Mouse (Mus musculus) limb, embryonic 14.5 days (tissue): ENCODE data around the gene Hand2. TPM values are rescaled to one million over a fixed set of nuclear protein-coding genes. Genes with fewer than 3 reads are reported as not detected.

Experiments
- ATAC-seq: fragments of 200-750 bp; cut with Nextera tagmentation; 2 replicates; pipeline ENCODE4 v1.8.0; 2017; ENCODE audit warnings: low read depth, moderate number of reproducible peaks, moderate TSS enrichment; ENCODE audit not compliant: low FRiP score
- DNase-seq: peaks from one replicate; pipeline ENCODE4 v3.0.0-alpha.2; 2015; ENCODE audit warnings: low spot score
- H3K27ac ChIP-seq: fragments of 300-500 bp; sonication (generic); replicated peaks from 2 replicates; pipeline ENCODE4 v1.5.1; 2014; ENCODE audit warnings: low read depth, mild to moderate bottlenecking, low read length, moderate library complexity, mixed read lengths
- H3K27me3 ChIP-seq: fragments of 300-500 bp; sonication (generic); 2 replicates; pipeline ENCODE4 v1.6.1; 2014; ENCODE audit warnings: low read length, mixed read lengths; ENCODE audit not compliant: control insufficient read depth, insufficient read depth
- H3K36me3 ChIP-seq: fragments of 300-500 bp; sonication (generic); 2 replicates; pipeline ENCODE4 v1.6.1; 2014; ENCODE audit warnings: mild to moderate bottlenecking, low read length, moderate library complexity, mixed read lengths; ENCODE audit not compliant: control insufficient read depth, insufficient read depth
- H3K4me1 ChIP-seq: fragments of 300-500 bp; sonication (generic); 2 replicates; pipeline ENCODE4 v1.6.1; 2014; ENCODE audit warnings: antibody characterized with exemption, low read length, mixed read lengths; ENCODE audit not compliant: control insufficient read depth, insufficient read depth
- H3K4me2 ChIP-seq: fragments of 300-500 bp; sonication (generic); replicated peaks from 2 replicates; pipeline ENCODE4 v1.6.1; 2014; ENCODE audit warnings: low read depth, mild to moderate bottlenecking, low read length, moderate library complexity; ENCODE audit not compliant: severe bottlenecking
- H3K4me3 ChIP-seq: fragments of 300-500 bp; sonication (generic); replicated peaks from 2 replicates; pipeline ENCODE4 v1.5.1; 2014; ENCODE audit warnings: low read length
- H3K9ac ChIP-seq: fragments of 300-500 bp; sonication (generic); 2 replicates; pipeline ENCODE4 v1.6.1; 2014; ENCODE audit warnings: mild to moderate bottlenecking, low read depth, low read length, moderate library complexity; ENCODE audit not compliant: severe bottlenecking
- H3K9me3 ChIP-seq: fragments of 300-500 bp; sonication (generic); 2 replicates; pipeline ENCODE4 v1.6.1; 2016; ENCODE audit warnings: low read length; ENCODE audit not compliant: control insufficient read depth
- POLR2A ChIP-seq: fragments of 200-500 bp; IDR thresholded peaks from 2 replicates; pipeline ENCODE4 v1.8.0; 2012; ENCODE audit warnings: inconsistent platforms, mild to moderate bottlenecking, moderate library complexity, borderline replicate concordance; ENCODE audit not compliant: insufficient read depth, insufficient read length; ENCODE audit errors: extremely low read depth
- WGBS: fragments of 180-500 bp; shearing (Covaris S2); extraction: QIAGEN DNeasy Blood & Tissue Kit; methylation state at CpG from one replicate; pipeline ENCODE4 v1.1.7; 2014; 5-methylcytosine and 5-hydroxymethylcytosine counted together
- polyA plus RNA-seq, 2 experiments: library from polyadenylated mRNA; depleted of rRNA in 1 of 2; stranded (reverse) in 1 of 2; unstranded in 1 of 2; fragments of >200 nt; fragmentation: Nextera tagmentation in 1 of 2; extraction: Ambion mirVana in 1 of 2; gene quantifications; 2 replicates each; pipeline versions ENCODE4 v1.2.1 to v1.2.3; 2012 to 2014

The Hand2 gene
- polyA plus RNA-seq, 2 experiments: 9.8 to 33.4 TPM

DNA sequence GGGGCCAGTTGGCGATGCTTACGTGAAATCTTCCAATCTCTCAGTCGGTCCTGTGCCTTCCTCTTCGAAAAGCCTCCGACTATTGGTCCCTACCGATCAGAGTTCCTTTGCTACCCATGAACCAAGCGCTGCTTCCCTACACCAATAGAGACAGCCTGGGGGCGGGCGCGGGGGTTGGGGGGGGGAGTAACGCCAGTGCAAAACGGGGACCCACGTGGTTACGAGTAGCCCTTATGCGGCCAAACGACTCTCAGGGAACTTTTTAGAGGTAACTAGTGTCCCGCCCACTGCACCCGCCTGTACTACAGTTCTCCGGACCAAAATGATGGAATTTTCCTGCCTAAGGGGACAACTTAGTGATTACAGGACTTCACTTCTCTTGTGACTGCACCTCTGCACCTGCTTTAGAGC is 8.2 kb downstream of the Hand2 start:
- Histone ChIP-seq H3K4me1 (peaks cover 32% of the 10 kb centered on the region), H3K4me2 (peak overlapping the region; percentile 72), H3K36me3 (peaks cover 5% of the 10 kb centered on the region; the same call in 1 of the 2 replicates), H3K27me3 (peaks cover 49% of the 10 kb centered on the region; the same call in 1 of the 2 replicates), H3K27ac (peak overlapping the region; percentile 89), H3K9me3 (no peaks in the 10 kb centered on the region), H3K4me3 (peak overlapping the region; percentile 81), H3K9ac (peak overlapping the region; percentile 61)
- TF ChIP-seq POLR2A: no peak
- no peak for DNase-seq
- WGBS: 2% methylated on average over 19 of the region's 19 CpGs
- ATAC-seq: peak; percentile 60

DNA sequence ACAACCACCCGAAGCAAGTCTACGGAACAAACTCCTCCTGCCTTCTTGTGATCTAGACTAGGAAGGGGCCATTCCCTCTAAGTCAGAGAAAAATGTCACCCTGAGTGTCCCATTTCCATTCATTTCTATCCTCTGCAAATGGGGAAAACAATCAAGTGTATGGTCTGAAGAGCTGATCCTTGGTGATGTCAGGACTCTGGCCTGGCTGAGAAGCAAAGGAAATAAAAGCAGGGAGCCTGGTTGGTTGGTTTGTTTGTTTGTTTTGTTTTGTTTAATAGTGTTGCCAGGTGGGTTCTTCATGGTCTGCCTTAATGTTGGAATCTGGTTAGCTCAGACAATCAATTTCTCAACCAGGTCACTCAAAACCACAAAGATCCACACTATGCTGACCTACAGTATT is 9.3 kb downstream of the Hand2 start:
- H3K4me1 ChIP-seq: peaks cover 38% of the 10 kb centered on the region
- H3K27ac ChIP-seq: no peak overlapping the region
- H3K4me3 ChIP-seq: no peak overlapping the region
- H3K4me2 ChIP-seq: 0 out of 2 replicates have a peak overlapping the region, but pooled peaks have one; percentile 4
- H3K9ac ChIP-seq: no peak overlapping the region
- no peak for TF ChIP-seq POLR2A
- DNase-seq: no peak
- ATAC-seq: no peak
- peaks cover 5% of the 10 kb centered on the region; the same call in 1 of the 2 replicates for H3K36me3 ChIP-seq
- H3K27me3 ChIP-seq: peaks cover 46% of the 10 kb centered on the region; the same call in 1 of the 2 replicates
- no peaks in the 10 kb centered on the region for H3K9me3 ChIP-seq
- 33% methylated on average over 2 of the region's 2 CpGs for WGBS

DNA sequence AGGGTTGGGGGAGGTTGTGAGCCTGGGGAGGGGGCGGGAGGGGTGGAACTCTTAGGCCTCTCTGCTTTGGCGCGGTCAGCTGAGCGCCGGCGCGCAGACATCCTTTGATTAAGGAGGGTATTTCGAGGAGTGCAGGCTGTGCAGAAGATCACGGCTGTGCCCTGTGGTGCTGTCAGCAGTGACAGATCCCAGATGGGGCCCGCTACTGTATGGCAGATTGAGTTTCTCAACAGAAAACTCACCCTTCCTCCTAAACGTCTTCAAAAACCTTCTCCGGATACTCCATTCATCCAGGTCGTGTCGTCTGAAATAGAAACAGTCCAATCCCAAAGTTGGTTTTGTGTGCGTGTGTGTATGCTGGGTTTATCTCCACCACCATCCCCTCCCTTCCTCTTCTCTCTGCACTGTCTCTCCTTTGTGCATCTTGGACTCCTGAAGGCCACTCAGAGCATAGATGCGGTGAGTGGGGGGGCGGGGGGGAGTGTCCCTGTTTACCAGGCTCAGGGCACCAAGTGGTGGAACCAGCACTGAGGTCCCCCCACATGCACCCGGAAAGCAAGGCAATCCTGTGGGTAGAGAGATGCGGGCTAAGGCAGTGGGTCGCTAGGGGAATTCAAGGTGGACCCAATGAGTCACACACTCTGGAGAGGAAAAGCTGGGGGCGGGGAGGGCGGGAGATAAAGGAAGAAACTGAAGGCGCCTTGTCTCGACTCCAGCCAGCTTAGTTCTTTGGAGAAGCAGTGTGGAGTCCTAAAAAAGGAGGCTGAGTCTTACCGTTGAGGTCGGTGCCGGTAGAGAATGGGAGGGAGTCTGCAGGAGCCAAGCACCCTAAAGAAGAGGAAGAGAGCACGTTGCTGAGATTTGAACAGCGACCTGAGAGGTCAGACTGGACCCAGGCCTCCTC is 11.2 kb downstream of the Hand2 start:
- peaks cover 48% of the 10 kb centered on the region; the same call in 1 of the 2 replicates for H3K27me3 ChIP-seq
- H3K9ac ChIP-seq: peak overlapping the region; percentile 62
- peaks cover 33% of the 10 kb centered on the region for H3K4me1 ChIP-seq

DNA sequence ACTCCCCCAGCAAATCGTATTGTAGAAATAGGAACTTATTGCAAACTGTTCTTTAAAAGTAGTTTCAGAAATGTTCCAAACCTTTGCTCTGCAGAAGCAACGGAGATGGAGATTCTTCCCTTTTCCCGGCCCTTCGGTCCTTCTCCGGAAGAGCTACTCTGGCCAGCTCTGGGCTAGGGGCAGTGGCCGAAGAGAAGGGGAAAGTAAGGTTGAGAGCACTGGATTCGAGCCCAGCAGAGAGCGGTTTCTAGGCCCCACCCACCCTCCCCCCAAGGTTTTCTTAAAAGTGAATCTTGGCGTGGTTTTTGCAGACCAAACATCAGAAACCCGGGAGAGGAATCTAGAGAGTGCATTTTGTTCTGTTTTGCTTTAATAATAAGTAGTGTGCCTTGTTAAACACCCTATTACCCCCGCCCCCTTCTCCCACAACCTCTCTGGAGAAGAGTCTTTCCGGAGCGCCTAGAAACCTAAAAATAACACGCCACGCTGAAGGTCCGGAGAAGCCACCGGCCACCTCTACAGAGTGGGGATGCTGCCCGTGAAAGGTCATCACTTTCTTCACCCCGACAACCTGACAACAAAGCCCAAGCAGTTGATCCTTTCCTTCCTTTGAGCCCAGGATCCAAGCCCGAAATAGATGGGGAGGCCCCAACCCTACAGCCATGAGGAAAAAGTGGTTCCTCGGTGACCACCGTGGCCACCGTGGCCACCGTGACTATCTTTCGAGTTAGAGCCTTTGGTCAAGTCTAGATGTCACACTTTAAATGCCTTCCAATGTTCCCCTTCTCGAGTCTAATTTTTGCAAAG is 12.1 kb downstream of the Hand2 start:
- DNase-seq (no peak), ATAC-seq (no peak)
- H3K4me1 ChIP-seq: peaks cover 24% of the 10 kb centered on the region; the same call in 1 of the 2 replicates
- H3K27ac ChIP-seq: peak overlapping the region; percentile 68
- no peaks in the 10 kb centered on the region for H3K36me3 ChIP-seq
- H3K4me2 ChIP-seq: peak overlapping the region; percentile 85
- H3K27me3 ChIP-seq: peaks cover 42% of the 10 kb centered on the region; the same call in 1 of the 2 replicates
- no peaks in the 10 kb centered on the region for H3K9me3 ChIP-seq
- H3K9ac ChIP-seq: peak overlapping the region; percentile 62
- TF ChIP-seq POLR2A: 0 out of 2 replicates have a peak, but pooled peaks have one; percentile 1
- H3K4me3 ChIP-seq: peak overlapping the region; percentile 39
- 4% methylated on average over 26 of the region's 26 CpGs for WGBS

More for the DNA sequence above, 11.2 kb downstream of the Hand2 start:
- Histone ChIP-seq H3K36me3 (no peaks in the 10 kb centered on the region), H3K4me3 (peak overlapping the region; percentile 39), H3K9me3 (no peaks in the 10 kb centered on the region), H3K4me2 (peak overlapping the region; percentile 85), H3K27ac (peak overlapping the region; percentile 68)
- ATAC-seq (no peak), DNase-seq (no peak)
- WGBS: 3% methylated on average over 29 of the region's 29 CpGs
- TF ChIP-seq POLR2A: no peak

DNA sequence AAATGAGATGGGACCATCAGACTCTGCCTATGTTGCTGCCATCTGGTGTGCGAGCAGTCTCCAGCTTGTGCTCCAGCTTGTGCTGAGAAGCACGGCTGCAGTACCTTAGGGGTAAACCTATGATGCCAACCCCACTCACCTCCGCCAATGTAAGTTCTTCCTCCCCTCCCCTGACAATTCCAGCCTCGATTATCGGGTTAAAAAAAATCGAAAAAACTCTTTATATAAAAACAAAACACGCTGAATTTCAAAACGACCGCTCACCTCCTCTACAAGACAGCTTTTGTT is 12.6 kb downstream of the Hand2 start:
- H3K36me3 ChIP-seq: no peaks in the 10 kb centered on the region
- 0 out of 2 replicates have a peak, but pooled peaks have one; percentile 8 for TF ChIP-seq POLR2A
- ATAC-seq (no peak), DNase-seq (no peak)
- H3K4me3 ChIP-seq: peak overlapping the region; percentile 39
- peak overlapping the region; percentile 68 for H3K27ac ChIP-seq
- H3K9ac ChIP-seq: peak overlapping the region; percentile 62
- 4% methylated on average over 9 of the region's 9 CpGs for WGBS
- H3K9me3 ChIP-seq: no peaks in the 10 kb centered on the region
- H3K4me1 ChIP-seq: peaks cover 23% of the 10 kb centered on the region; the same call in 1 of the 2 replicates
- peaks cover 44% of the 10 kb centered on the region; the same call in 1 of the 2 replicates for H3K27me3 ChIP-seq
- H3K4me2 ChIP-seq: peak overlapping the region; percentile 85
